Mouse (Mus musculus) limb, embryonic 11.5 days (tissue): Measurements from ENCODE around the gene Sec22b. TPM values are rescaled to one million over a fixed set of nuclear protein-coding genes. Genes with fewer than 3 reads are reported as not detected.

Experiments
- ATAC-seq: fragments of 200-750 bp; cut with Nextera tagmentation; 2 replicates; pipeline ENCODE4 v1.8.0; 2017; ENCODE audit warnings: low read depth; ENCODE audit not compliant: insufficient number of reproducible peaks, low FRiP score, low TSS enrichment
- DNase-seq: peaks from one replicate; pipeline ENCODE4 v3.0.0-alpha.2; 2015; ENCODE audit warnings: low spot score
- H3K27ac ChIP-seq: fragments of 300-500 bp; sonication (generic); replicated peaks from 2 replicates; pipeline ENCODE4 v1.5.1; 2014; ENCODE audit warnings: low read depth, mild to moderate bottlenecking, low read length
- H3K27me3 ChIP-seq: fragments of 300-500 bp; sonication (generic); 2 replicates; pipeline ENCODE4 v1.6.1; 2014; ENCODE audit warnings: mild to moderate bottlenecking, low read length, mixed read lengths; ENCODE audit not compliant: control insufficient read depth, insufficient read depth
- H3K36me3 ChIP-seq: fragments of 300-500 bp; sonication (generic); 2 replicates; pipeline ENCODE4 v1.6.1; 2014; ENCODE audit warnings: mild to moderate bottlenecking, low read length, moderate library complexity, mixed read lengths; ENCODE audit not compliant: control insufficient read depth, insufficient read depth
- H3K4me1 ChIP-seq: fragments of 300-500 bp; sonication (generic); 2 replicates; pipeline ENCODE4 v1.6.1; 2014; ENCODE audit warnings: low read length, mixed read lengths; ENCODE audit not compliant: control insufficient read depth, insufficient read depth
- H3K4me2 ChIP-seq: fragments of 300-500 bp; sonication (generic); 2 replicates; pipeline ENCODE4 v1.6.1; 2014; ENCODE audit warnings: low read depth, mild to moderate bottlenecking, moderate library complexity; ENCODE audit not compliant: severe bottlenecking
- H3K4me3 ChIP-seq: fragments of 300-500 bp; sonication (generic); 2 replicates; pipeline ENCODE4 v1.5.1; 2014; ENCODE audit warnings: low read depth, low read length
- H3K9ac ChIP-seq: fragments of 300-500 bp; sonication (generic); 2 replicates; pipeline ENCODE4 v1.6.1; 2014; ENCODE audit warnings: mild to moderate bottlenecking, low read length
- H3K9me3 ChIP-seq: fragments of 300-500 bp; sonication (generic); 2 replicates; pipeline ENCODE4 v1.6.1; 2016; ENCODE audit warnings: low read length; ENCODE audit not compliant: control insufficient read depth
- WGBS: fragments of 180-500 bp; shearing (Covaris S2); extraction: QIAGEN DNeasy Blood & Tissue Kit; methylation state at CpG from one replicate; pipeline ENCODE4 v1.1.7; 2014; 5-methylcytosine and 5-hydroxymethylcytosine counted together
- polyA plus RNA-seq: library from polyadenylated mRNA; unstranded; fragments of >200 nt; fragmentation: Nextera tagmentation; extraction: Ambion mirVana; gene quantifications from 2 replicates; pipeline ENCODE4 v1.2.1, GENCODE M21; 2014

Gene Sec22b
- polyA plus RNA-seq, result 153 TPM in 2 replicates

DNA sequence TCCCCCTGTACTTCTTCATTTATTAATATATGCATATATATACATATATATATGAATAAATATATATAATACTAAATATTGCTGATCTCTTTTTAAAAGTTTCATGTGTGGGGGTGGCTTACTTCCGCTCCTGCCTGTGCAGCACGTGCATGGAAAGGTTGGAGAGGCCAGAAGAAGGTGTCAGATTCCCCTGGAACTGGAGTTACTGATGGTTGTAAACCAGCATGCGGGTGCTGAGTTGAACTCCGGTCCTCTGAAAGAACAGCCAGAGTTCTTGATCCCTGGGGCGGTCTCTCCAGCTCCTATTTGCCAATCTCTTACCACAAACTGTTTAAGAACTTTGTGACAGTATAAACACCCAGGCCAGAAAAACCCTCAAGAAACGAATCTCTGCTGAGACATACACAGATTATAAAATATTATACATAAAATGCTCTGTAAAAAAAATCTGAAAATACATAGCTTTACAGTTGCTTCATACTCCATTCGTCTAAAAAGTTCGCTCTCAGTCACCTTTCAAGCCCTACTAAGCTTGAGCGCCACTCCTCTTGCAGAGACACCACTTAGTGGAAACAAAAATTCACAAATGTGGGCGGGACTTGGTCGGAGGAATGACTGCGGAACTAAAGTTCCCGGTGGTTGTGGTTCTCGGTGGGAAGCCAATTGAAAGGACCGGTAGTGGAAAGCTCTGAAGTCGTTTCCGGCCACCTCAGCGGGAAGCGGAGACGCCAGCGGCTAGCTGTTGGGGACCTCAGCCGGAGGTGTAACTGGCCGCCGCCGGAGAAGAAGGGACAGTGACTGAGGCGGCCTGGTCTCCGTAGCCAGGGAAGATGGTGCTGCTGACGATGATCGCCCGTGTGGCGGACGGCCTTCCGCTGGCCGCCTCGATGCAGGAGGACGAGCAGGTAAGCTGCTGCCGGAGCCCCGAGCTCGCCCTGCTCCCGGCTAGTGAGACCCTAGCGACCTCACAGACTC is at the start of gene Sec22b:
TSS of gene Sec22b (plus strand) at position 675 of the 975 bp plus-strand sequence.
- peak; percentile 92 for DNase-seq
- peak within 1 kb of the TSS; percentile 87 for H3K9ac ChIP-seq
- no peaks in the 10 kb centered on the region for H3K9me3 ChIP-seq
- peaks cover 2% of the 10 kb centered on the region; the same call in 1 of the 2 replicates for H3K4me1 ChIP-seq
- peak within 1 kb of the TSS; percentile 98 for H3K4me3 ChIP-seq
- H3K36me3 ChIP-seq, result no peaks in the 10 kb centered on the region
- H3K4me2 ChIP-seq, result peak within 1 kb of the TSS; percentile 53
- 0 out of 2 replicates have a peak within 1 kb of the TSS, but pooled peaks have one; percentile 45 for H3K27ac ChIP-seq
- H3K27me3 ChIP-seq, result no peaks in the 10 kb centered on the region
- ATAC-seq, result peak; percentile 75; the same call in 1 of the 2 replicates
- WGBS, result 3% methylated on average over 41 of the region's 41 CpGs

DNA sequence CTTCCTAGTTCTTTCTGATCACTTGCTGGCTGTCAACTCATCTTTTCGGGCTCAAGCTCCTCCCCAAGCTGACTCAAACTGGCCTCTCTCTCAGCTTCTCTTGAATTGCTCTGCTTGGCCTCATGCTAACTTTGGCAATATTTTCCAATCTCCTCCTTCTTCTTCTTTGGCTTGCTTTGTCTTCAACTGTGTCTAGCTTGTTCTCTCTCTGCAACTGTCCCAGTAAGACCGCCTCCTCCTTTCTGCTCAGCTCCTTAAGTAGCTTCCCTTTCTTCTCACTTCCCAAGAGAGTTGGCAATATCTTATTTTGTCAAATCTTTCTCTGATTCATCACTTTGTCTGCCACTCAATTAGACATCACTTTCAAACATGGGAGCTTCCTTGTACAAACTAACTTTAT is 49.2 kb upstream of the Sec22b start:
- H3K4me2 ChIP-seq, result no peak overlapping the region
- DNase-seq (no peak), ATAC-seq (no peak)
- no peak overlapping the region for H3K27ac ChIP-seq
- no peaks in the 10 kb centered on the region for H3K27me3 ChIP-seq
- H3K9ac ChIP-seq, result no peak overlapping the region
- 89% methylated on average over 2 of the region's 2 CpGs for WGBS
- no peak overlapping the region for H3K4me3 ChIP-seq
- no peaks in the 10 kb centered on the region for H3K36me3 ChIP-seq
- no peaks in the 10 kb centered on the region for H3K9me3 ChIP-seq
- no peaks in the 10 kb centered on the region for H3K4me1 ChIP-seq

DNA sequence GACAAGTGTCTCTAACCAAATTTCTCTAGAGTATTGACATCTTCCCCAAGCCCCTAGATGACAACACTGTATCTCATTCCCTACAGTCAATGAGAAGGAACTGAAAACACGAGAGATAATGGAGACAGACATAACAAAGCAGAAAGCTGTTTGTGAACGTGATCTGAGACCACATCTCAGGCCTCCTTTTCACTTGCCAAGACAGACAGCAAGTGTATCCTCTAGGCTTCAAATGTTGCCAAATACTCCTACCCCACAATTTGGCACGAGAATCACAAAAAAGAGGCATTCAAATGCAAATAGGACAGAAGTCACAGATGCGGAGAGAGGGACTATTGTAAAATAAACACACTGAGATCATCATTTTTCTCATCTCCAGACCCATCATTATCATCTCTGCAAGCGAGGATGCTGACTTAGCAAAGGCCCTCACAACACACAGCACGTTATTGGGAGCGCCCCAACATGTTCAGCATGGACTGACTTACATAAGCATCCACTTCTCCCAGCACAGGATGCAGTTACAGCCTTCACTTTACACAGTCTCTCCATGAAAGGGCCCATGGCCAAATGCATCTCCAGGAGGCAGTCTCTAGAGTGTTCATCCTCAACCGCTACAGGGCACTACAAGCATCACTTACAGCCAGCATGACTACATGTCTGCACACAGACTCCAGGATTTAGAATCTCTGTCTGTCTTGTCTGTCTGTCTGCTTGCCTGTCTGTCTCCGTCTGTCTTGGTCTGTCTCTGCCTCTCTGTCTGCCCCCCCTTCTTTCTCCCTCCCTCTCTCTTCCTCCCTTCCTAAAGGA is 46.2 kb upstream of the Sec22b start:
- Histone ChIP-seq H3K27ac (no peak overlapping the region), H3K36me3 (no peaks in the 10 kb centered on the region), H3K4me2 (no peak overlapping the region), H3K27me3 (no peaks in the 10 kb centered on the region), H3K9ac (no peak overlapping the region), H3K4me3 (no peak overlapping the region), H3K4me1 (no peaks in the 10 kb centered on the region), H3K9me3 (no peaks in the 10 kb centered on the region)
- DNase-seq (no peak), ATAC-seq (no peak)
- WGBS, result 82% methylated on average over 9 of the region's 9 CpGs

DNA sequence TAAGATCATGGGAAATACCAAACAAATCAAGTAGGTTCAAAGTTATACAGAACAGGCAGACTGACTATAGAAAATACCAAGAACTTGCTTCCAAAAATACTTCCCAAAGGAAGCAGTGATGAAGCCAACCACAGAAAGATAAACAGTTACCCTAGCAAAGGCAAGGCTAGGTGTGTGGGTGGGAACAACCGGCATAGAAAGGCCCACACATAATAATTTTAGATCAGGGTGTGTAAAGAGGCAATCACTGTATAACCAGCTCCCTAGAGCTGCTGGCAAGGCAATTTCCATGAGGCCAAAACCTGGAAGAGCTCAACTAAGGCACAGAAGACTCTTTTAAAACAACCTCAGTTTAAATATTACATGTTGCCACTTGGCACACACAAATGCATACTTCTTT is 41.6 kb upstream of the Sec22b start:
- no peak for ATAC-seq
- no peak overlapping the region for H3K4me2 ChIP-seq
- H3K9ac ChIP-seq, result no peak overlapping the region
- H3K36me3 ChIP-seq, result no peaks in the 10 kb centered on the region
- H3K4me1 ChIP-seq, result no peaks in the 10 kb centered on the region
- no peaks in the 10 kb centered on the region for H3K9me3 ChIP-seq
- 74% methylated on average over 1 of the region's 1 CpGs for WGBS
- no peak overlapping the region for H3K4me3 ChIP-seq
- no peak for DNase-seq
- no peaks in the 10 kb centered on the region for H3K27me3 ChIP-seq
- no peak overlapping the region for H3K27ac ChIP-seq

DNA sequence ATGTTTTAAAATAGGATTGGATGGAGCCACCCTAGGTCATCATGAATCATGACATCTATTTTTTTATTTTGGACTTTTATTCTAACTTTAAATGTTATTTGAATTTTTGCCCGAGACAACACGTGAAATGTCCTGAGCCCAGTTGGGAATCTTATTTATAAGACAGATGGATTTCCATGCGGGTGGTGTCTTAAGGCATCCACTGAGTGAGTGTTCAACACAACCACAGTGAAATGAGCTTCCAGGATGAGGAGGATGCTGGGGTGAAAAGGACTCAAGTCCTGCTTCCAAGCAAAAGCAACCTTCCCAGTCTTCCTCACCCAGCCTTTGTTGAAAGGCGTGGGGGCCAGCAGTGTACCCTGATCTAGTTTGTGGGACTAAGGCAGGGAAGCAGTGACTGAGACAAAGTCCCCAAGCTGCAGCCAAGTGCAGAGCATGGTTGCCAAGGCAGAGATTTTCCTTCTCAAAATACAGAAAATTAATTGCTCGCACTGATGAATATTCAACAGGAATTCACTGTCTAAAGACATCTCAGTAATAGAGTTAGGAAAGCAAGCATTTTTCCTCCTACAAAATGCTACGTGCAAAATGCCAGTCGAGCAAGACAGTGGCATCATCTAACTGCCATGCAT is 40.1 kb upstream of the Sec22b start:
- H3K9ac ChIP-seq, result no peak overlapping the region
- H3K27me3 ChIP-seq, result no peaks in the 10 kb centered on the region
- DNase-seq (no peak), ATAC-seq (no peak)
- H3K4me3 ChIP-seq, result no peak overlapping the region
- H3K9me3 ChIP-seq, result no peaks in the 10 kb centered on the region
- no peak overlapping the region for H3K27ac ChIP-seq
- H3K4me1 ChIP-seq, result no peaks in the 10 kb centered on the region
- 90% methylated on average over 7 of the region's 7 CpGs for WGBS
- no peaks in the 10 kb centered on the region for H3K36me3 ChIP-seq
- no peak overlapping the region for H3K4me2 ChIP-seq

DNA sequence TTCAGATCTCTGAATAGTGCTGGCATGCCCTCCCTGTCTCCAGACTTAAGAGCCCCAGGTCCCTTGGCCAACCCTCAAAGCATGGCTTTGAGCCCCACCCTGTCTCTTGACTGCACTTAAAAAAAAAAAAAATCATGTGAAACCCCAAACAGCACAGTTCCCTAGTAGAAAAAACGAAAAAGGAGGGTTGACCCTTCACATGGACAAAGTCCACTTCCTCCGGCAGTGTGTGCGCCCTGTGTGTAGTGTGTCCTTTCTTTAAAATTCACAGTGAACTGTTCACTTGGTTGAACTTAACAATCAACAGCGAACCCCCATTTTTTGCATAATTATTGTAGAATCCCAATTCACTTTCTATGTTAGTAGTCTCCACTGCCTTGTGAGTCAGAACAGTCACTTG is 34.3 kb upstream of the Sec22b start:
- Histone ChIP-seq H3K9ac (no peak overlapping the region), H3K9me3 (no peaks in the 10 kb centered on the region), H3K27ac (no peak overlapping the region), H3K4me2 (no peak overlapping the region), H3K4me3 (no peak overlapping the region), H3K36me3 (no peaks in the 10 kb centered on the region), H3K27me3 (peaks cover 20% of the 10 kb centered on the region), H3K4me1 (peaks cover 5% of the 10 kb centered on the region; the same call in 1 of the 2 replicates)
- ATAC-seq, result no peak
- WGBS, result 64% methylated on average over 4 of the region's 4 CpGs
- DNase-seq, result no peak

DNA sequence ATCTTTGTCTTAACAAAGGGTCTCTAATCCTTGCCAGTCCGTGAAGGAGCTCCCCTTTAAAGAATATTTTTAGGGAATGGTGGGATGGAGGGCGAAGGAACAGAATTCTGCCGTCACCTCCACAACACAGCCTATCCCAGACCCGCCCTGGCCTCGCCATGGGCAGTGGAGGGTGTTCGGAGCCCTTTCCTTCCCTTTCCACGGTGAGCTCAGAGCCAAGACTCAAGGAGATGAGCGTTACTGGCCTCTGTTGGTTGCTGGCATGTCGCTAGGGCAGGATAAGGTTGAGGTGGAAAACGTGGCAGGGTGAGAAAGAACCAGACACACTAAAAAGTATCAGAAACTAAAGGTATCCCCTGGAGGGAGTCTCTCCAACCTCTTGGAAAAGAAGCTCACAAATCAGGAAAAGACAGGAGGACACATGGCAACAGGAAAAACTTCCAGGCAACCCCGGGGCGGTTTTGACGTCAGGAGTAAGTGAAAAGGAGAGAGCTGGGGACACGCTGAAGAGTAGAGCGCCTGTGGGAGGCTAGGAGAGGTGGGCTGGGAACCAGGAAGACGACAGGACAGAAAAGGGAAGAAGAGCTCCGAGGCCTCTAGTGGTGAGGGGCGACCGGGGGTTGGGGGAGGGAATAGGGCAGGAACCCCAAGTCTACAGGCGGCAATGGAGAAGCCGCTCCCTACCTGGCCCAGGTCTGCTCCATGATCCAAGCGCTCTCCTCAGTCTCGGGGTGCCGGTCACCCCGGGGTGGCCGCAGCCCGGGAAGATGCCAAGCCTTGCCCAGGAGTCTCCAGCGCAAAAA is 33.6 kb upstream of the Sec22b start:
- H3K27ac ChIP-seq, result no peak overlapping the region
- peaks cover 5% of the 10 kb centered on the region; the same call in 1 of the 2 replicates for H3K4me1 ChIP-seq
- peaks cover 20% of the 10 kb centered on the region for H3K27me3 ChIP-seq
- H3K4me3 ChIP-seq, result peak overlapping the region; percentile 35
- WGBS, result 2% methylated on average over 28 of the region's 28 CpGs
- H3K9me3 ChIP-seq, result no peaks in the 10 kb centered on the region
- H3K36me3 ChIP-seq, result no peaks in the 10 kb centered on the region
- DNase-seq (peak; percentile 36), ATAC-seq (peak; percentile 39; the same call in 1 of the 2 replicates)
- H3K9ac ChIP-seq, result peak overlapping the region; percentile 31; the same call in 1 of the 2 replicates
- peak overlapping the region; percentile 84 for H3K4me2 ChIP-seq
